Mouse (Mus musculus) lung, postnatal 0 days (tissue): ENCODE data around the gene Stim1.

Experiments
- CTCF ChIP-seq: IDR thresholded peaks from 2 replicates; pipeline ENCODE4 v1.5.1; 2016; ENCODE audit warnings: antibody characterized with exemption, mild to moderate bottlenecking
- EP300 ChIP-seq: IDR thresholded peaks from 2 replicates; pipeline ENCODE4 v1.6.1; 2016; ENCODE audit warnings: antibody characterized with exemption, mild to moderate bottlenecking, control low read depth

DNA sequence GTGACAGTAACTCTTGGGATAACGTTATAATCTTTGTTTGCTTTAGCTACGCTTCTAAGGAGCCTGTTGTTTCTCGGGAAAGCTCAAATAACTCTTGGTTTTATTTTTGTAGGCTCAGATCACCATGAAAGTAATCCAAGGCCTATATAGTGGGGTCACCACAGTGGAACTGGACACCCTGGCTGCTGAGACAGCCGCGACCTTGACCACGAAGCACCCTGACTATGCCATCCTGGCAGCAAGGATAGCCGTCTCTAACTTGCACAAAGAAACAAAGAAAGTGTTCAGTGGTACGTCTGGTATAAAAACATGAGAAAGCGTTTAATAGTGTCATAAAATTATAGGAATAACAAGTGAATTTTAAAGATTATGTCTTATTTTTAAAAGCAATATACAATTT lies 178.8 kb downstream of the Stim1 start:
- TF ChIP-seq EP300 (no peak), CTCF (no peak)
